Mouse (Mus musculus): ENCODE measurements around the gene Pdzd2.

DNA sequence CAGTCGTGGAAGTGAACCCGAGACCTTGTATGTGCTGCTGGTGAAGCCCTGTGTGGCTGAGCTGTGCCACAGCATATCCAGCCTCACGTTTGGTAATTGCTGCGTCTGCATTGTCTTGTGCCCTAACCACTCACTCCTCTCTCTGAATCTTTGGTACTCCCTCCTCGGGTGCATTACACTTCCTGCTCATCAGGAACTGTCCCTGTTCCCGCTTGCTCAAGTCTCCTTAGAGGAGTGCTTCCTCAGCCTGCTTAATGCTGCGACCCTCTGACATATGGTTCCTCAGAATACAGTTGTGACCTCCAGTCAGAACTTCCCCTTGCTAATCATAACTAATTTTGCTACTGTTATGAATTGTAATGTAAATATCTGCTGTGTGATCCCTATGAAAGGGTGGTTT is 383.8 kb downstream of the Pdzd2 start:
- TF ChIP-seq POLR2A (IDR thresholded peaks at IDR 0.05; ENCODE audit: control insufficient read depth, extremely low read depth, insufficient read depth, low read length, poor library complexity) (no peak), CTCF (IDR thresholded peaks at IDR 0.05; ENCODE audit: borderline replicate concordance, control insufficient read depth, extremely low read depth, insufficient read depth, low read length, poor library complexity) (no peak)
